Mouse (Mus musculus): ENCODE measurements around the gene Hif3a. TPM values are rescaled to one million over a fixed set of nuclear protein-coding genes. Genes with fewer than 3 reads are reported as not detected.

Gene Hif3a
- polyA plus RNA-seq, 1 experiment = 0.16 TPM

DNA sequence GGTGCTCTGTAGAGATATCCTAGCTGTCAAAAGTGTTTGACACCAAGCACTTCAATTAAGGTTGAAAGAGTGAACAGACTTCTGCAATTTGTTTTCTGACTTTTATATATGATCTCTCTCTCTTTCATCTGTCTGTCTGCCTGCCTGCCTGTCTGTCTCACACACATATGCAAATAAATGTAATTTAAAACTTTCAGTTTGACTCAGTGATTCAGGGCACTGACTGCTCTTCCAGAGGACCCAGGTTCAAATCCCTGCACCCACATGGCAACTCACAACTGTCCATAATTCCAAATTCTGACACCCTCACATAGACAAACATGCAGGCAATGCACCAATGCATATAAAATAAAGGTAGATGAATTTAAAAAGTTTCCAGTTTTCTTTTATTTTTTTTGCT lies 4.8 kb upstream of the Hif3a start:
- H3K4me2 ChIP-seq (ENCODE audit: low read depth) = no peak overlapping the region
- H3K79me2 ChIP-seq (ENCODE audit: control insufficient read depth, insufficient read depth) = no peaks in the 10 kb centered on the region
- no peak overlapping the region for H3K4me3 ChIP-seq
- H3K36me3 ChIP-seq (ENCODE audit: control insufficient read depth, insufficient read depth) = no peaks in the 10 kb centered on the region
- H3ac ChIP-seq (ENCODE audit: control insufficient read depth, insufficient read length) = no peak overlapping the region
- H3K27me3 ChIP-seq (ENCODE audit: control insufficient read depth, insufficient read depth, insufficient read length) = peaks cover 16% of the 10 kb centered on the region
- TF ChIP-seq REST (IDR thresholded peaks at IDR 0.05; ENCODE audit: insufficient read depth, insufficient read length) (no peak), MYOD1 (IDR thresholded peaks at IDR 0.05; ENCODE audit: control insufficient read depth in 1 of 3, insufficient read length in 2 of 3, low read depth in 2 of 3) (no peak), POLR2AphosphoS2 (IDR thresholded peaks at IDR 0.05; ENCODE audit: insufficient read length, low read depth) (no peak), SRF (IDR thresholded peaks at IDR 0.05; ENCODE audit: control insufficient read depth, insufficient read length, low read depth) (no peak), TCF3 (IDR thresholded peaks at IDR 0.05; ENCODE audit: insufficient read length, low read depth) (no peak), MYOG (IDR thresholded peaks at IDR 0.05; ENCODE audit: control insufficient read depth in 1 of 3, insufficient read depth in 1 of 3, insufficient read length in 2 of 3, low read depth in 2 of 3) (no peak), TCF12 (IDR thresholded peaks at IDR 0.05; ENCODE audit: insufficient read depth, poor library complexity, severe bottlenecking) (no peak), MAX (IDR thresholded peaks at IDR 0.05; ENCODE audit: low read depth) (no peak), E2F4 (IDR thresholded peaks at IDR 0.05; ENCODE audit: insufficient read depth) (no peak), USF1 (IDR thresholded peaks at IDR 0.05; ENCODE audit: low read depth) (no peak), CEBPB (IDR thresholded peaks at IDR 0.05; ENCODE audit: insufficient read depth, poor library complexity, severe bottlenecking) (no peak), POLR2A (IDR thresholded peaks at IDR 0.05; ENCODE audit: insufficient read length, low read depth) (no peak)

DNA sequence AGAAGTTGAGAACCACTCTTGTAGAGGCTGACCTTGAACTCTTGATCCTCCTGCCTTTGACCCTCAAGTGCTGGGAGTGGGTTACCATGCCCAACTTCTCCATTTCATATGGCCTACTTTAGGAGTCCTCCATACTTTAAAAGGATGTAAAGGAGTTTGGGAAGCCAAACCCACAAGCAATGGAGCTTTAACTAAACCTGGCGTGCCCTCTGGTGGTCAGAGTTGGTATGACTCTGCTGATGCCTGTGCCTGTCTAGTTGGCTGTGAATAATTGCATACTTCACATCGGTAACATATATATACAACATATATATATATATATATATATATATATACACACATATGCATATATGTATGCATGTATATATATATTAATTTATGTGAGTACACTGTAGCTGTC lies 4.2 kb upstream of the Hif3a start:
- H3K36me3 ChIP-seq (ENCODE audit: control insufficient read depth, insufficient read depth) = no peaks in the 10 kb centered on the region
- no peak overlapping the region for H3ac ChIP-seq (ENCODE audit: control insufficient read depth, insufficient read length)
- no peaks in the 10 kb centered on the region for H3K79me2 ChIP-seq (ENCODE audit: control insufficient read depth, insufficient read depth)
- H3K27me3 ChIP-seq (ENCODE audit: control insufficient read depth, insufficient read depth, insufficient read length) = peaks cover 17% of the 10 kb centered on the region
- H3K4me2 ChIP-seq (ENCODE audit: low read depth) = no peak overlapping the region
- TF ChIP-seq POLR2AphosphoS2 (IDR thresholded peaks at IDR 0.05; ENCODE audit: insufficient read length, low read depth) (no peak), POLR2A (IDR thresholded peaks at IDR 0.05; ENCODE audit: insufficient read length, low read depth) (no peak), MAX (IDR thresholded peaks at IDR 0.05; ENCODE audit: low read depth) (no peak), REST (IDR thresholded peaks at IDR 0.05; ENCODE audit: insufficient read depth, insufficient read length) (no peak), TCF3 (IDR thresholded peaks at IDR 0.05; ENCODE audit: insufficient read length, low read depth) (no peak), USF1 (IDR thresholded peaks at IDR 0.05; ENCODE audit: low read depth) (no peak), MYOG (IDR thresholded peaks at IDR 0.05; ENCODE audit: control insufficient read depth in 1 of 3, insufficient read depth in 1 of 3, insufficient read length in 2 of 3, low read depth in 2 of 3) (no peak), MYOD1 (IDR thresholded peaks at IDR 0.05; ENCODE audit: control insufficient read depth in 1 of 3, insufficient read length in 2 of 3, low read depth in 2 of 3) (no peak), SRF (IDR thresholded peaks at IDR 0.05; ENCODE audit: control insufficient read depth, insufficient read length, low read depth) (no peak), E2F4 (IDR thresholded peaks at IDR 0.05; ENCODE audit: insufficient read depth) (no peak), CEBPB (IDR thresholded peaks at IDR 0.05; ENCODE audit: insufficient read depth, poor library complexity, severe bottlenecking) (no peak), TCF12 (IDR thresholded peaks at IDR 0.05; ENCODE audit: insufficient read depth, poor library complexity, severe bottlenecking) (no peak)
- no peak overlapping the region for H3K4me3 ChIP-seq

DNA sequence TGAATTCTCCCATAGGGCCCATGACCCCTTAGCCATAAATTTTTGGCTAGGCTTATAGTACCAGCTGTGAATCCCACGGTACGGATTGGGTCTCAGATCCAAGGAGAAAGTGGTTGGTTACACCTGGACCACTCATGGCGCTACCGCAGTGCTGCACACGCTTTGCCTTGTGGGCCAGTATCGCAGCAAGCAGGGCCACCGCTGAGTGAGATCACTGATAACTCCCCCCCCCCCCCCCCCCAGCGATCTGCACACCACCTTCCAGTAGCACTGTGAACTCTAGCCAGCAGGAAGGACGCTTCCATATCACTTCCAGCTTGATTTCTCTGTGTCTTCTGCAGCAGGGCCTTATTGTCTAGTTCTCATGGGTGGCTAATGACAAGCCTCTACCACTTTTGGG lies 3.4 kb upstream of the Hif3a start:
- Histone ChIP-seq H3K27me3 (ENCODE audit: control insufficient read depth, insufficient read depth, insufficient read length) (peaks cover 17% of the 10 kb centered on the region), H3K79me2 (ENCODE audit: control insufficient read depth, insufficient read depth) (no peaks in the 10 kb centered on the region), H3K4me2 (ENCODE audit: low read depth) (no peak overlapping the region), H3ac (ENCODE audit: control insufficient read depth, insufficient read length) (no peak overlapping the region), H3K36me3 (ENCODE audit: control insufficient read depth, insufficient read depth) (no peaks in the 10 kb centered on the region), H3K4me3 (no peak overlapping the region)
- TF ChIP-seq CEBPB (IDR thresholded peaks at IDR 0.05; ENCODE audit: insufficient read depth, poor library complexity, severe bottlenecking) (no peak), TCF12 (IDR thresholded peaks at IDR 0.05; ENCODE audit: insufficient read depth, poor library complexity, severe bottlenecking) (no peak), USF1 (IDR thresholded peaks at IDR 0.05; ENCODE audit: low read depth) (no peak), POLR2A (IDR thresholded peaks at IDR 0.05; ENCODE audit: insufficient read length, low read depth) (no peak), E2F4 (IDR thresholded peaks at IDR 0.05; ENCODE audit: insufficient read depth) (no peak), MYOG (IDR thresholded peaks at IDR 0.05; ENCODE audit: control insufficient read depth in 1 of 3, insufficient read depth in 1 of 3, insufficient read length in 2 of 3, low read depth in 2 of 3) (no peak), MYOD1 (IDR thresholded peaks at IDR 0.05; ENCODE audit: control insufficient read depth in 1 of 3, insufficient read length in 2 of 3, low read depth in 2 of 3) (no peak), TCF3 (IDR thresholded peaks at IDR 0.05; ENCODE audit: insufficient read length, low read depth) (no peak)

DNA sequence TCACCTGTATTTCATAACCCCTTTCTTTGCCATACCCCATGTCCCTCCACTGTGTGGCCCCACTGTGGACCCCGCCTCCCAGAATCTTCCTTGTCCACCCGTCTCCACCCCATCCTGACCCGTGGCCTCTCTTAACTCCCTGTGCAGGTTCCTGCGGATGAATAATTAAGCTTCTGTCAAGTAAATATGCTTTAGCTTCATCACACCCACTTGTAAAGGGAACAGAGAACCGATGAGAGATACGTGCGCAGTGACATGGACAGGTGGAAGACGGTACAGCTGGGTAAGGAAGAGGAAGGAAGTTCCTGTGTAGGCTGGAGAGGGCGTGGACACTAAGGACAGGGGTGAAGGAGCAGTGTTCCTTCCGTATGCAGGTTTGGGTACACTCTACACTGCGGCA lies 618 bp upstream of the Hif3a start:
- TF ChIP-seq E2F4 (IDR thresholded peaks at IDR 0.05; ENCODE audit: insufficient read depth) (no peak), SRF (IDR thresholded peaks at IDR 0.05; ENCODE audit: control insufficient read depth, insufficient read length, low read depth) (no peak), USF1 (IDR thresholded peaks at IDR 0.05; ENCODE audit: low read depth) (no peak), POLR2A (IDR thresholded peaks at IDR 0.05; ENCODE audit: insufficient read length, low read depth) (no peak), MYOD1 (IDR thresholded peaks at IDR 0.05; ENCODE audit: control insufficient read depth in 1 of 3, insufficient read length in 2 of 3, low read depth in 2 of 3) (no peak), REST (IDR thresholded peaks at IDR 0.05; ENCODE audit: insufficient read depth, insufficient read length) (no peak), MAX (IDR thresholded peaks at IDR 0.05; ENCODE audit: low read depth) (no peak), TCF12 (IDR thresholded peaks at IDR 0.05; ENCODE audit: insufficient read depth, poor library complexity, severe bottlenecking) (no peak), POLR2AphosphoS2 (IDR thresholded peaks at IDR 0.05; ENCODE audit: insufficient read length, low read depth) (no peak), MYOG (IDR thresholded peaks at IDR 0.05; ENCODE audit: control insufficient read depth in 1 of 3, insufficient read depth in 1 of 3, insufficient read length in 2 of 3, low read depth in 2 of 3) (no peak), TCF3 (IDR thresholded peaks at IDR 0.05; ENCODE audit: insufficient read length, low read depth) (no peak), CEBPB (IDR thresholded peaks at IDR 0.05; ENCODE audit: insufficient read depth, poor library complexity, severe bottlenecking) (no peak)
- no peak overlapping the region for H3K4me2 ChIP-seq (ENCODE audit: low read depth)
- H3K79me2 ChIP-seq (ENCODE audit: control insufficient read depth, insufficient read depth) = no peaks in the 10 kb centered on the region
- H3ac ChIP-seq (ENCODE audit: control insufficient read depth, insufficient read length) = no peak overlapping the region
- no peaks in the 10 kb centered on the region for H3K36me3 ChIP-seq (ENCODE audit: control insufficient read depth, insufficient read depth)
- H3K4me3 ChIP-seq = no peak overlapping the region
- H3K27me3 ChIP-seq (ENCODE audit: control insufficient read depth, insufficient read depth, insufficient read length) = peaks cover 17% of the 10 kb centered on the region
